Mouse (Mus musculus): ENCODE measurements around the gene Hdac9. TPM values are rescaled to one million over a fixed set of nuclear protein-coding genes. Genes with fewer than 3 reads are reported as not detected.

Gene Hdac9
- polyA plus RNA-seq, 1 experiment from 2014 or later: 5.3 TPM

- Histone ChIP-seq H3K9me3 (ENCODE audit: control insufficient read depth, low read length) (no peaks in the 10 kb centered on the region), H3K27me3 (ENCODE audit: control insufficient read depth, insufficient read depth, low read length) (no peaks in the 10 kb centered on the region), H3K27ac (ENCODE audit: low read depth, low read length) (no peak overlapping the region), H3K4me2 (replicated peaks; ENCODE audit: low read depth, low read length) (no peak overlapping the region), H3K36me3 (ENCODE audit: control insufficient read depth, insufficient read depth, low read length) (no peaks in the 10 kb centered on the region), H3K4me3 (ENCODE audit: low read length) (no peak overlapping the region), H3K9ac (ENCODE audit: low read depth, low read length) (no peak overlapping the region), H3K4me1 (ENCODE audit: control insufficient read depth, insufficient read depth, low read length) (no peaks in the 10 kb centered on the region; the same call in 1 of the 2 replicates)
- ATAC-seq (ENCODE audit: low FRiP score, low TSS enrichment): peak; percentile 62; the same call in 1 of the 2 replicates
- WGBS: 44% methylated on average over 4 of the region's 4 CpGs
These were observed 121.4 kb downstream of the Hdac9 start for GRCm38 (mm10) chr12:34795487-34795886.

GRCm38 (mm10) chr12:34792113-34792452 is 124.8 kb downstream of the Hdac9 start:
- H3K4me1 ChIP-seq (ENCODE audit: control insufficient read depth, insufficient read depth, low read length): no peaks in the 10 kb centered on the region; the same call in 1 of the 2 replicates
- no peaks in the 10 kb centered on the region for H3K36me3 ChIP-seq (ENCODE audit: control insufficient read depth, insufficient read depth, low read length)
- H3K9me3 ChIP-seq (ENCODE audit: control insufficient read depth, low read length): no peaks in the 10 kb centered on the region
- no peak overlapping the region for H3K9ac ChIP-seq (ENCODE audit: low read depth, low read length)
- H3K4me2 ChIP-seq (replicated peaks; ENCODE audit: low read depth, low read length): no peak overlapping the region
- H3K27ac ChIP-seq (ENCODE audit: low read depth, low read length): no peak overlapping the region
- ATAC-seq (ENCODE audit: low FRiP score, low TSS enrichment): no peak
- H3K27me3 ChIP-seq (ENCODE audit: control insufficient read depth, insufficient read depth, low read length): no peaks in the 10 kb centered on the region
- WGBS: 62% methylated on average over 3 of the region's 3 CpGs
- no peak overlapping the region for H3K4me3 ChIP-seq (ENCODE audit: low read length)

- Histone ChIP-seq H3K4me1 (ENCODE audit: control insufficient read depth, insufficient read depth, low read length) (no peaks in the 10 kb centered on the region; the same call in 1 of the 2 replicates), H3K36me3 (ENCODE audit: control insufficient read depth, insufficient read depth, low read length) (no peaks in the 10 kb centered on the region), H3K4me2 (replicated peaks; ENCODE audit: low read depth, low read length) (no peak overlapping the region), H3K9me3 (ENCODE audit: control insufficient read depth, low read length) (no peaks in the 10 kb centered on the region), H3K9ac (ENCODE audit: low read depth, low read length) (no peak overlapping the region), H3K4me3 (ENCODE audit: low read length) (no peak overlapping the region), H3K27me3 (ENCODE audit: control insufficient read depth, insufficient read depth, low read length) (no peaks in the 10 kb centered on the region), H3K27ac (ENCODE audit: low read depth, low read length) (no peak overlapping the region)
- no peak for ATAC-seq (ENCODE audit: low FRiP score, low TSS enrichment)
- 83% methylated on average over 10 of the region's 10 CpGs for WGBS
These were observed 125.4 kb downstream of the Hdac9 start for GRCm38 (mm10) chr12:34791213-34792112.

GRCm38 (mm10) chr12:34789031-34789982 is 127.6 kb downstream of the Hdac9 start:
- whole genome bisulfite sequencing: 87% methylated on average over 10 of the region's 10 CpGs
- H3K27me3 ChIP-seq (ENCODE audit: control insufficient read depth, insufficient read depth, low read length): no peaks in the 10 kb centered on the region
- H3K9ac ChIP-seq (ENCODE audit: low read depth, low read length): no peak overlapping the region
- H3K9me3 ChIP-seq (ENCODE audit: control insufficient read depth, low read length): no peaks in the 10 kb centered on the region
- no peaks in the 10 kb centered on the region for H3K4me1 ChIP-seq (ENCODE audit: control insufficient read depth, insufficient read depth, low read length)
- H3K36me3 ChIP-seq (ENCODE audit: control insufficient read depth, insufficient read depth, low read length): no peaks in the 10 kb centered on the region
- no peak overlapping the region for H3K27ac ChIP-seq (ENCODE audit: low read depth, low read length)
- no peak overlapping the region for H3K4me3 ChIP-seq (ENCODE audit: low read length)
- no peak for ATAC-seq (ENCODE audit: low FRiP score, low TSS enrichment)
- no peak overlapping the region for H3K4me2 ChIP-seq (replicated peaks; ENCODE audit: low read depth, low read length)

- Histone ChIP-seq H3K36me3 (ENCODE audit: control insufficient read depth, insufficient read depth, low read length) (no peaks in the 10 kb centered on the region), H3K4me1 (ENCODE audit: control insufficient read depth, insufficient read depth, low read length) (no peaks in the 10 kb centered on the region), H3K4me2 (replicated peaks; ENCODE audit: low read depth, low read length) (no peak overlapping the region), H3K9me3 (ENCODE audit: control insufficient read depth, low read length) (no peaks in the 10 kb centered on the region), H3K4me3 (ENCODE audit: low read length) (no peak overlapping the region), H3K27me3 (ENCODE audit: control insufficient read depth, insufficient read depth, low read length) (no peaks in the 10 kb centered on the region), H3K9ac (ENCODE audit: low read depth, low read length) (no peak overlapping the region), H3K27ac (ENCODE audit: low read depth, low read length) (no peak overlapping the region)
- no peak for ATAC-seq (ENCODE audit: low FRiP score, low TSS enrichment)
These were observed 129.5 kb downstream of the Hdac9 start for GRCm38 (mm10) chr12:34787380-34787779.

- H3K4me3 ChIP-seq (ENCODE audit: low read length): no peak overlapping the region
- no peaks in the 10 kb centered on the region for H3K9me3 ChIP-seq (ENCODE audit: control insufficient read depth, low read length)
- WGBS: 94% methylated on average over 6 of the region's 6 CpGs
- no peaks in the 10 kb centered on the region for H3K4me1 ChIP-seq (ENCODE audit: control insufficient read depth, insufficient read depth, low read length)
- no peaks in the 10 kb centered on the region for H3K27me3 ChIP-seq (ENCODE audit: control insufficient read depth, insufficient read depth, low read length)
- ATAC-seq (ENCODE audit: low FRiP score, low TSS enrichment): no peak
- no peak overlapping the region for H3K27ac ChIP-seq (ENCODE audit: low read depth, low read length)
- no peaks in the 10 kb centered on the region for H3K36me3 ChIP-seq (ENCODE audit: control insufficient read depth, insufficient read depth, low read length)
- H3K4me2 ChIP-seq (replicated peaks; ENCODE audit: low read depth, low read length): no peak overlapping the region
- no peak overlapping the region for H3K9ac ChIP-seq (ENCODE audit: low read depth, low read length)
These were observed 133.3 kb downstream of the Hdac9 start for GRCm38 (mm10) chr12:34783574-34783973.

GRCm38 (mm10) chr12:34779368-34779957 is 137.4 kb downstream of the Hdac9 start:
- no peak overlapping the region for H3K4me3 ChIP-seq (ENCODE audit: low read length)
- H3K9me3 ChIP-seq (ENCODE audit: control insufficient read depth, low read length): no peaks in the 10 kb centered on the region
- H3K27me3 ChIP-seq (ENCODE audit: control insufficient read depth, insufficient read depth, low read length): no peaks in the 10 kb centered on the region
- 80% methylated on average over 6 of the region's 6 CpGs for WGBS
- H3K27ac ChIP-seq (ENCODE audit: low read depth, low read length): no peak overlapping the region
- H3K4me1 ChIP-seq (ENCODE audit: control insufficient read depth, insufficient read depth, low read length): no peaks in the 10 kb centered on the region
- H3K36me3 ChIP-seq (ENCODE audit: control insufficient read depth, insufficient read depth, low read length): no peaks in the 10 kb centered on the region
- H3K4me2 ChIP-seq (replicated peaks; ENCODE audit: low read depth, low read length): no peak overlapping the region
- H3K9ac ChIP-seq (ENCODE audit: low read depth, low read length): no peak overlapping the region
- ATAC-seq (ENCODE audit: low FRiP score, low TSS enrichment): no peak

- no peaks in the 10 kb centered on the region for H3K4me1 ChIP-seq (ENCODE audit: control insufficient read depth, insufficient read depth, low read length)
- ATAC-seq (ENCODE audit: low FRiP score, low TSS enrichment): no peak
- no peak overlapping the region for H3K27ac ChIP-seq (ENCODE audit: low read depth, low read length)
- H3K9me3 ChIP-seq (ENCODE audit: control insufficient read depth, low read length): no peaks in the 10 kb centered on the region
- H3K27me3 ChIP-seq (ENCODE audit: control insufficient read depth, insufficient read depth, low read length): no peaks in the 10 kb centered on the region
- H3K4me2 ChIP-seq (replicated peaks; ENCODE audit: low read depth, low read length): no peak overlapping the region
- H3K9ac ChIP-seq (ENCODE audit: low read depth, low read length): no peak overlapping the region
- H3K36me3 ChIP-seq (ENCODE audit: control insufficient read depth, insufficient read depth, low read length): no peaks in the 10 kb centered on the region
- H3K4me3 ChIP-seq (ENCODE audit: low read length): no peak overlapping the region
- 64% methylated on average over 3 of the region's 3 CpGs for WGBS
These were observed 140.7 kb downstream of the Hdac9 start for GRCm38 (mm10) chr12:34776170-34776569.
